Mouse (Mus musculus) erythroblast, embryonic 14.5 days (primary cell): ENCODE measurements at regions not wholly inside any gene's neighbourhood (a gene's known extent, or its start where the extent isn't known, plus 50 kb on each side); places are given as distances from the start of the nearest gene placed in this dataset.
"Not testable (repeated sequence)": the region's sequence is repeated elsewhere in the genome, so short reads cannot be mapped to it uniquely, and the experiment has no call there.

Source experiments
- GATA1 ChIP-seq: IDR thresholded peaks from 2 replicates; pipeline ENCODE4 v1.6.1; 2012; ENCODE audit warnings: low read length, inconsistent platforms, mixed read lengths
- TAL1 ChIP-seq: IDR thresholded peaks from 3 replicates; pipeline ENCODE4 v1.6.1; 2012; ENCODE audit warnings: low read length, inconsistent platforms, mixed read lengths

- TF ChIP-seq GATA1, TAL1: not testable (repeated sequence)
These were observed 97.4 kb downstream of the Cd24a start for GRCm38 (mm10) chr10:43675495-43675894.
